Mouse (Mus musculus) liver, adult 2 months (tissue): ENCODE results near the gene Atp2c2. TPM values are rescaled to one million over a fixed set of nuclear protein-coding genes. Genes with fewer than 3 reads are reported as not detected.

Source experiments
- DNase-seq: peaks from one replicate; pipeline ENCODE4 v3.0.0-alpha.2; 2011; ENCODE audit warnings: low read depth, low spot score; ENCODE audit errors: extremely low read depth
- H3K27ac ChIP-seq: fragments of 200-500 bp; replicated peaks from 2 replicates; pipeline ENCODE4 v1.5.1; 2012; ENCODE audit warnings: low read depth, mild to moderate bottlenecking, control low read depth, inconsistent platforms, low read length; ENCODE audit not compliant: insufficient read depth
- H3K27me3 ChIP-seq: fragments of 200-500 bp; 2 replicates; pipeline ENCODE4 v1.6.1; 2012; ENCODE audit warnings: mild to moderate bottlenecking, moderate library complexity, low read length, inconsistent platforms; ENCODE audit not compliant: control insufficient read depth, insufficient read depth
- H3K36me3 ChIP-seq: fragments of 200-500 bp; 2 replicates; pipeline ENCODE4 v1.6.1; 2012; ENCODE audit warnings: low read length, inconsistent platforms; ENCODE audit not compliant: control insufficient read depth, insufficient read depth
- H3K4me1 ChIP-seq: fragments of 200-500 bp; 2 replicates; pipeline ENCODE4 v1.6.1; 2011; ENCODE audit warnings: low read length; ENCODE audit not compliant: control insufficient read depth, insufficient read depth
- H3K4me3 ChIP-seq: fragments of 200-500 bp; 2 replicates; pipeline ENCODE4 v1.5.1; 2011; ENCODE audit warnings: low read depth, mild to moderate bottlenecking, control low read depth, low read length, moderate library complexity; ENCODE audit not compliant: insufficient read depth
- H3K79me2 ChIP-seq: fragments of 200-500 bp; 2 replicates; pipeline ENCODE4 v1.6.1; 2012; ENCODE audit warnings: inconsistent platforms, mild to moderate bottlenecking, low read length, moderate library complexity; ENCODE audit not compliant: control insufficient read depth, insufficient read depth
- H3K9ac ChIP-seq: fragments of 200-500 bp; 2 replicates; pipeline ENCODE4 v1.6.1; 2012; ENCODE audit warnings: low read depth, mild to moderate bottlenecking, control low read depth, inconsistent platforms, low read length
- CTCF ChIP-seq: fragments of 200-500 bp; IDR thresholded peaks from 2 replicates; pipeline ENCODE4 v1.5.1; 2011; ENCODE audit warnings: low read depth, low read length, control low read depth
- POLR2A ChIP-seq: fragments of 200-500 bp; IDR thresholded peaks from 2 replicates; pipeline ENCODE4 v1.6.1; 2011; ENCODE audit warnings: low read length, control low read depth; ENCODE audit not compliant: insufficient read depth; ENCODE audit errors: extremely low read depth
- WGBS: fragments of 180-500 bp; shearing (Covaris S2); methylation state at CpG from one replicate; pipeline ENCODE4 v1.1.7; 2018; 5-methylcytosine and 5-hydroxymethylcytosine counted together
- polyA plus RNA-seq: library from polyadenylated mRNA; depleted of rRNA; stranded (reverse); fragments of >200 nt; gene quantifications from 2 replicates; pipeline ENCODE4 v1.2.3, GENCODE M21; 2012
- total RNA-seq: library from RNA; depleted of rRNA; stranded (reverse); fragments of >200 nt; gene quantifications from 2 replicates; pipeline ENCODE4 v1.2.3, GENCODE M21; 2014

Atp2c2 gene
- total and polyA plus RNA-seq, 2 experiments, result not detected

DNA sequence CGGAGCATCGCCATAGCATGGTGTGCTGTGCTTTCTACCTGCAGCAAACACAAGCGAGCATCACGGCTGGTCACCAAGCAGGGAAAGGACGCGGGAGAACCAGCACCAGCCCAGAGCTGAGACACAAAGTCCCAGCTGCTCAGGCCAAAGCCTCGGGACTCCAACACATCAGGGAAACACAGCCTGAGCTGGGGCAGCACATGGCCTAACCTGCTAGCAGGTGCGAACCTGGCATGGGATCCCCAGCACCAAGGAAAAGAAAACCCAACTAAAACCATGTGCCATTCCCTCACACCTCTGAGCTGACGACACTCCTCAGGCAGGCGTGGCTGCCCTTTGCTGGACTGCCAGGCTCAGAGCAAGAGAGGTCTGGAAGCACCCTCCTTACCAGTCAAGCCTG lies 65.5 kb downstream of the Atp2c2 start:
- DNase-seq, result no peak
- TF ChIP-seq CTCF, result no peak
- TF ChIP-seq POLR2A, result no peak
- H3K4me3 ChIP-seq, result no peak overlapping the region
- no peak overlapping the region for H3K9ac ChIP-seq
- H3K4me1 ChIP-seq, result no peaks in the 10 kb centered on the region
- H3K27ac ChIP-seq, result no peak overlapping the region
- WGBS, result 94% methylated on average over 10 of the region's 10 CpGs
- no peaks in the 10 kb centered on the region for H3K79me2 ChIP-seq
- no peaks in the 10 kb centered on the region for H3K27me3 ChIP-seq
- H3K36me3 ChIP-seq, result no peaks in the 10 kb centered on the region

- no peak for DNase-seq
- no peak overlapping the region for H3K9ac ChIP-seq
- 0 out of 2 replicates have a peak, but pooled peaks cover under 1% of the 10 kb centered on the region for H3K36me3 ChIP-seq
- no peaks in the 10 kb centered on the region for H3K4me1 ChIP-seq
- WGBS, result 86% methylated on average over 22 of the region's 22 CpGs
- H3K27me3 ChIP-seq, result no peaks in the 10 kb centered on the region
- no peaks in the 10 kb centered on the region for H3K79me2 ChIP-seq
- H3K27ac ChIP-seq, result no peak overlapping the region
- no peak overlapping the region for H3K4me3 ChIP-seq
- TF ChIP-seq CTCF, result no peak
- TF ChIP-seq POLR2A, result no peak
These were observed 66.1 kb downstream of the Atp2c2 start for GRCm38 (mm10) chr8:119765761-119766444.

- WGBS, result 69% methylated on average over 7 of the region's 7 CpGs
- Histone ChIP-seq H3K9ac (no peak overlapping the region), H3K79me2 (0 out of 2 replicates have a peak, but pooled peaks cover 7% of the 10 kb centered on the region), H3K4me3 (no peak overlapping the region), H3K36me3 (no peaks in the 10 kb centered on the region), H3K4me1 (peaks cover 8% of the 10 kb centered on the region; the same call in 1 of the 2 replicates), H3K27me3 (no peaks in the 10 kb centered on the region), H3K27ac (no peak overlapping the region)
- no peak for TF ChIP-seq CTCF
- TF ChIP-seq POLR2A, result no peak
- no peak for DNase-seq
These were observed 76.9 kb downstream of the Atp2c2 start for GRCm38 (mm10) chr8:119776668-119777245.

DNA sequence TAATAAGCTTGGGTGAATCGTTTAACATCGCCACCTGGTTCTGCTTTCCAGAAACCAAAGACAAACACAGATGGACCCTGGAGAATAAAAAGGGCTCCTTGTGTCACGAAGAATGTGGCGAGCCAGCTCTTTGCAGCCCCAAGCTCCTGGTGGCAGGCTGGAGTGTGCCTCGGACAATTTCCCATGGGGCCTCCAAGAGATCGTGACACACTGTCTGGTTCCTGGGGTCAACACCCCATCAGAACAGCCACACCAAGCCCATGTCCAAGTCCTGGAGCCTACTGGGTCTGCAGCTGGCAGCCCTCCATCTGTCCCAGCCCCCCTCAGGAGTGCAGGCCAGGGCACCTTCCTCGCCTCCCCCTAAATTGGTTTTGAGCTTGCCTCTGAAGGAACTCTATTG lies 78.0 kb downstream of the Atp2c2 start:
- DNase-seq, result no peak
- Histone ChIP-seq H3K27me3 (no peaks in the 10 kb centered on the region), H3K27ac (peak overlapping the region; percentile 63), H3K79me2 (0 out of 2 replicates have a peak, but pooled peaks cover 7% of the 10 kb centered on the region), H3K4me3 (peak overlapping the region; percentile 60), H3K36me3 (no peaks in the 10 kb centered on the region), H3K9ac (peak overlapping the region; percentile 67), H3K4me1 (peaks cover 8% of the 10 kb centered on the region; the same call in 1 of the 2 replicates)
- TF ChIP-seq CTCF (no peak), POLR2A (no peak)
- 20% methylated on average over 7 of the region's 7 CpGs for WGBS

DNA sequence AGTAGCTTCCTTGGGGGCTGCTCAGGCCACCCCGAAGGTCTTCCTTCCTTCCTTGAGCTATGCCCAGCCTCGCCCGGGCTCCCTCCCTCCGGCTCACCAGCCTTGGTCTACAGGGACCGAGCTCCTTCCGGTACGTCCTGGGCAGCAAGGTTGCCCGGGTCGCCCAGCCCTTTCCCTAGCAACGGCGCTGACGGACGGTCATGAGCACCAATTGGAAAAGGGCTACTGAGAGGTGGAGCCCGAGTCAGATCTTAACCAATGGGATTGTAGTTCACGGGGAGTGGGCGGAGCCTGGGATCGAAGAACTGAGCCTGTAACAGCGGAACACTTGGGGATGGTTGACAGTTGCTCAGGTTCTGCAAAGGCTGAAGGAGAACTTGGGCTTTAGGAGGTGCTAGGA lies 78.5 kb downstream of the Atp2c2 start, which contains the start of gene Tldc1:
Gene Tldc1, minus strand, starts transcription at position 154 of the 400 bp plus-strand sequence.
- TF ChIP-seq CTCF (no peak), POLR2A (peak; percentile 91)
- H3K9ac ChIP-seq, result peak within 1 kb of the TSS; percentile 67
- H3K4me1 ChIP-seq, result peaks cover 8% of the 10 kb centered on the region; the same call in 1 of the 2 replicates
- DNase-seq, result peak; percentile 94
- H3K36me3 ChIP-seq, result no peaks in the 10 kb centered on the region
- under 1% methylated on average over 18 of the region's 18 CpGs for WGBS
- no peaks in the 10 kb centered on the region for H3K27me3 ChIP-seq
- peak within 1 kb of the TSS; percentile 60 for H3K4me3 ChIP-seq
- H3K79me2 ChIP-seq, result 0 out of 2 replicates have a peak, but pooled peaks cover 7% of the 10 kb centered on the region
- peak within 1 kb of the TSS; percentile 63 for H3K27ac ChIP-seq
